23 mouse cellular contexts compared by ENCODE assay signal in the genomic region with DNA sequence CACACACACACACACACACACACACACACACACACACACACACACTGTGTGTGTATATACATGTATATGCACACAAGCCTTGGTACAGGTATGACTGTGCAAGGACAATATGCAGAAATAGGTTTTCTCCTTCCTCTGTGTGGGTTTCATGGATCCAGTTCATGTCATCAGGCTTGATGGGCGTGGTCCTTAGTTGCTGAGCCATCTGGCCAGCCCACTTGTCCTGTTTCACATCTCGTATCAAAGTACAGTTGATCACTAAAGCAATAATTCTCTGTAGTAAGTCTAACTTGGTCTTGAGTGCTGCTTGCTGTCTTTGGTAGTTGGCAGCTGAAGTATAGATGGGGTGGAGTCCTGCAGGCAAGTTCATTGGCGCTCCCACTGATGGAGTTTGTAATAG.
A peak's percentile ranks its signal among the peaks of the same experiment; 100 is the strongest.
DNase-seq lines count a peak whose midpoint lies in the region; ATAC-seq and TF ChIP-seq lines count a peak whose summit lies in the region.
"Had no signal": no experiment of that assay in that cellular context is flagged by ENCODE, and none has a peak within 500 bp of the region (broad histone marks: within the 10 kb centered on the region; RNA-seq: fewer than 3 reads in every experiment).

No protein-coding gene starts in this region.

- H3K9ac ChIP-seq in intestine, embryonic 15.5 days = no peak overlapping the region
- no peak overlapping the region for H3K9ac ChIP-seq in intestine, postnatal 0 days (ENCODE audit: low read depth, low read length)
- H3K9ac ChIP-seq: embryonic facial prominence, embryonic 12.5 days; forebrain, embryonic 13.5 days had no signal

- peak overlapping the region; percentile 63; the same call in 1 of the 2 replicates for H3K27ac ChIP-seq in gastrocnemius, adult 2 months
- H3K27ac ChIP-seq in intestine, embryonic 15.5 days = no peak overlapping the region
- no peak overlapping the region for H3K27ac ChIP-seq in intestine, postnatal 0 days (ENCODE audit: low read depth, low read length)
- no peak overlapping the region for H3K27ac ChIP-seq in midbrain, embryonic 10.5 days (replicated peaks)
- H3K27ac ChIP-seq: embryonic facial prominence, embryonic 10.5 days; embryonic facial prominence, embryonic 12.5 days; forebrain, embryonic 13.5 days had no signal

- H3K27me3 ChIP-seq in intestine, embryonic 15.5 days (replicated peaks) = no peaks in the 10 kb centered on the region
- H3K27me3 ChIP-seq in intestine, postnatal 0 days (replicated peaks; ENCODE audit: control insufficient read depth, insufficient read depth, low read length) = no peaks in the 10 kb centered on the region
- H3K27me3 ChIP-seq in midbrain, embryonic 10.5 days (ENCODE audit: low read depth, poor library complexity, severe bottlenecking) = no peaks in the 10 kb centered on the region
- H3K27me3 ChIP-seq: CH12.LX; embryonic facial prominence, embryonic 12.5 days; forebrain, embryonic 13.5 days; Patski had no signal

- intact Hi-C loops in gastrocnemius, adult 2 months (cut with DNase I) = no loop called here

- H3K4me2 ChIP-seq in intestine, embryonic 15.5 days (replicated peaks) = no peak overlapping the region
- no peak overlapping the region for H3K4me2 ChIP-seq in intestine, postnatal 0 days (replicated peaks; ENCODE audit: low read depth)
- H3K4me2 ChIP-seq: embryonic facial prominence, embryonic 12.5 days; forebrain, embryonic 13.5 days had no signal

- 81% methylated on average over 3 of the region's 3 CpGs for WGBS in intestine, embryonic 15.5 days
- WGBS in intestine, postnatal 0 days = 64% methylated on average over 3 of the region's 3 CpGs
- WGBS in midbrain, embryonic 10.5 days = 87% methylated on average over 3 of the region's 3 CpGs

- no peaks in the 10 kb centered on the region for H3K36me3 ChIP-seq in intestine, embryonic 15.5 days
- H3K36me3 ChIP-seq in intestine, postnatal 0 days (ENCODE audit: control insufficient read depth, insufficient read depth) = no peaks in the 10 kb centered on the region
- H3K36me3 ChIP-seq in midbrain, embryonic 10.5 days = no peaks in the 10 kb centered on the region
- H3K36me3 ChIP-seq: embryonic facial prominence, embryonic 10.5 days; embryonic facial prominence, embryonic 12.5 days; G1E had no signal

- no peak overlapping the region for H3K4me3 ChIP-seq in gastrocnemius, adult 2 months
- no peak overlapping the region for H3K4me3 ChIP-seq in intestine, embryonic 15.5 days (replicated peaks)
- no peak overlapping the region for H3K4me3 ChIP-seq in intestine, postnatal 0 days (ENCODE audit: low read depth, low read length)
- no peak overlapping the region for H3K4me3 ChIP-seq in midbrain, embryonic 10.5 days
- H3K4me3 ChIP-seq: embryonic facial prominence, embryonic 10.5 days; embryonic facial prominence, embryonic 12.5 days; forebrain, embryonic 13.5 days had no signal

- DNase-seq in gastrocnemius, adult 2 months = no peak
- DNase-seq in gastrocnemius, postnatal 4 days (ENCODE audit: low spot score in 2 of 2) = no peak
- DNase-seq in midbrain, embryonic 10.5 days (ENCODE audit: low spot score) = no peak
- DNase-seq: adrenal gland, adult 8-10 months; adrenal gland, postnatal 14 days; adrenal gland, postnatal 36 days; B cell, adult 2 months; cerebellum, adult 11-12 months; cerebellum, adult 2 months; cerebellum, adult 9-10 months; cerebellum, postnatal 10 days; cerebellum, postnatal 25 days had no signal

- H3K4me1 ChIP-seq in intestine, embryonic 15.5 days (replicated peaks) = no peaks in the 10 kb centered on the region
- H3K4me1 ChIP-seq in intestine, postnatal 0 days (replicated peaks; ENCODE audit: control insufficient read depth, insufficient read depth, low read length) = no peaks in the 10 kb centered on the region
- no peaks in the 10 kb centered on the region for H3K4me1 ChIP-seq in midbrain, embryonic 10.5 days
- H3K4me1 ChIP-seq: embryonic facial prominence, embryonic 10.5 days; embryonic facial prominence, embryonic 12.5 days; forebrain, embryonic 13.5 days had no signal

- H3K9me3 ChIP-seq in intestine, embryonic 15.5 days = no peaks in the 10 kb centered on the region
- no peaks in the 10 kb centered on the region for H3K9me3 ChIP-seq in intestine, postnatal 0 days (ENCODE audit: control insufficient read depth)
- no peaks in the 10 kb centered on the region for H3K9me3 ChIP-seq in midbrain, embryonic 10.5 days (replicated peaks)
- H3K9me3 ChIP-seq: embryonic facial prominence, embryonic 10.5 days; embryonic facial prominence, embryonic 12.5 days; forebrain, embryonic 13.5 days had no signal

- no peak for TF ChIP-seq CTCF in gastrocnemius, adult 2 months (IDR thresholded peaks at IDR 0.05)
- TF ChIP-seq CTCF in intestine, postnatal 0 days (IDR thresholded peaks at IDR 0.05; ENCODE audit: low read depth) = no peak

- ATAC-seq in intestine, embryonic 15.5 days = peak; percentile 80
- peak; percentile 64; the same call in 1 of the 2 replicates for ATAC-seq in intestine, postnatal 0 days
- ATAC-seq: activated CD4-positive, CD25-positive, alpha-beta regulatory T cell, adult 4 months; CD4-positive, CD25-positive, alpha-beta regulatory T cell, adult 4 months; forebrain, embryonic 13.5 days; forebrain, embryonic 16.5 days; Patski had no signal
